Mouse (Mus musculus): ENCODE results near the gene Alkbh4. TPM values are rescaled to one million over a fixed set of nuclear protein-coding genes. Genes with fewer than 3 reads are reported as not detected.

Alkbh4 gene
- total RNA-seq, 2 experiments from 2014 or later, result 5.0 to 6.2 TPM

DNA sequence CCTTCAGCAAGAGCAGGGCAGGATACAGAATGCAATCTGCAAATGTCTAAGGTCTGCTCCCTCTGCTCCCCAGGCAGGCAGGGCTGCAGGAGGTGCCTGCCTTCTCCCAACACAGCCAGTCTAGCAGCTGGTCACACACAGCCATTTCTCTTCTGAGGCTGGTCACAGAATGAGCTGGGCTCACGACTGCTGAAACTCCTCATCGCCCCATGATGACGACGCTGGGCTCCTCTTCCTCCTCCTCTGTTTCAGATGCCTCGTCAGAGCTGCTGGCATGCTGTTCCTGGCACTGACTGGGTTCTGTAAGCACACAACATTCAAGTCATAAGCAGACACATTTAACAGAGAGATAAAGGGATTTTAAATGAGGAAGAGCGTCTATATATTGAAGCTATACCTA is 45.3 kb downstream of the Alkbh4 start:
- DNase-seq, result no peak

GRCm38 (mm10) chr5:136182049-136182448 is 46.1 kb downstream of the Alkbh4 start:
- no peak for DNase-seq

- DNase-seq, result no peak
Observed at GRCm38 (mm10) chr5:136182830-136183229, 46.9 kb downstream of the Alkbh4 start.

- no peak for DNase-seq
Observed at GRCm38 (mm10) chr5:136183766-136184165, 47.8 kb downstream of the Alkbh4 start.

DNA sequence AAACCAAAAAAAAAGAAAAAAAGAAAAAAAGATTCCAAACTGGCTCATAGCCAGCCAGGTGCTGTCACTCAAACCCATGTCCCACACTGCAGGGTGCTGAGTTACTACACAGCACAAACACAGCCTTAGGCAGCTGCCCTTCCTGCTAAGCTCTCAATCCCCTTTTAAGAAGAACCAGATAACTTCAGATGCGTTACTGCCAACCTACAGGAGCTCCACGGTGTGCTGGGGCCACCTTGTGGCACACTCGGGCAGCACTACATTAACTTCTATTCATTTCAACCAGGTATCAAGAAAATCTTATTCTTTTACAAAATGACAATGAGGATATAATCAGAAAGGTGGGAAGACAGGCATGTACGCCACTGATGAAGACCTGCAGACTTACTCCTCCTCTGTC is 50.8 kb downstream of the Alkbh4 start:
- peak; percentile 51 for DNase-seq

Small RNAs within 50 kb of the gene (microRNA-seq; reads per million reads assigned to microRNA genes)
- gene Mir7035, result 0 to 1.0 reads per million in 2 experiments

Other genes starting within 250 kb of the Alkbh4 start
- gene Hspb1, start 248.2 kb upstream of the Alkbh4 start, total RNA-seq (2021), result 100 to 1,000 TPM; 357 to 451 TPM
- 100 to 1,000 TPM; 302 to 322 TPM for gene Ywhag, start 201.5 kb upstream of the Alkbh4 start, total RNA-seq (2021)
- 1 to 10 TPM in 1 of 2 experiments, under 1 TPM in 1; 0.78 to 1.1 TPM for gene Ssc4d, start 161.6 kb upstream of the Alkbh4 start, total RNA-seq (2021)
- gene Zp3, start 156.0 kb upstream of the Alkbh4 start, total RNA-seq (2021), result not detected
- 1 to 10 TPM; 7.7 to 9.2 TPM for gene Dtx2, start 141.3 kb upstream of the Alkbh4 start, total RNA-seq (2021)
- gene Upk3b, start 97.7 kb upstream of the Alkbh4 start, total RNA-seq (2021), result under 1 TPM in 1 of 2 experiments, not detected in 1; 0.14 TPM
- gene Upk3bl, start 81.7 kb upstream of the Alkbh4 start, total RNA-seq (2021), result not detected
- gene Rasa4, start 52.2 kb upstream of the Alkbh4 start, total RNA-seq (2021), result 10 to 100 TPM; 12.9 to 20.5 TPM
- gene Polr2j, start 19.5 kb upstream of the Alkbh4 start, total RNA-seq (2021), result 10 to 100 TPM; 71.2 to 75.6 TPM
- gene Lrwd1, start 72 bp upstream of the Alkbh4 start, total RNA-seq (2021), result 1 to 10 TPM; 4.9 to 7.4 TPM
- 1 to 10 TPM; 4.9 to 7.8 TPM for gene Orai2, start 34.6 kb downstream of the Alkbh4 start, total RNA-seq (2021)
- 10 to 100 TPM; 26.9 to 28.2 TPM for gene Prkrip1, start 62.8 kb downstream of the Alkbh4 start, total RNA-seq (2021)
- 10 to 100 TPM; 10.3 to 11.5 TPM for gene Sh2b2, start 110.4 kb downstream of the Alkbh4 start, total RNA-seq (2021)

Measured in gastrocnemius, postnatal 10 days (tissue).